Mouse (Mus musculus): Measurements from ENCODE around the gene Lnpk. TPM values are rescaled to one million over a fixed set of nuclear protein-coding genes. Genes with fewer than 3 reads are reported as not detected.

The Lnpk gene
- polyA plus RNA-seq, 1 experiment from 2014 or later, result 38.1 TPM

GRCm38 (mm10) chr2:74559822-74560221 lies 19.4 kb downstream of the Lnpk start:
- no peak for DNase-seq (ENCODE audit: extremely low spot score, low spot score)
- 91% methylated on average over 2 of the region's 2 CpGs for WGBS

GRCm38 (mm10) chr2:74559092-74559491 lies 20.1 kb downstream of the Lnpk start:
- Histone ChIP-seq H3K27me3 (ENCODE audit: poor library complexity, severe bottlenecking) (no peaks in the 10 kb centered on the region), H3K27ac (no peak overlapping the region), H3K36me3 (replicated peaks) (peaks cover 44% of the 10 kb centered on the region), H3K9me3 (no peaks in the 10 kb centered on the region), H3K4me1 (no peaks in the 10 kb centered on the region; the same call in 1 of the 2 replicates), H3K4me3 (no peak overlapping the region)
- no peak for DNase-seq (ENCODE audit: extremely low spot score, low spot score)
- 90% methylated on average over 2 of the region's 2 CpGs for WGBS

More at GRCm38 (mm10) chr2:74559822-74560221, 19.4 kb downstream of the Lnpk start:
- peaks cover 45% of the 10 kb centered on the region for H3K36me3 ChIP-seq (replicated peaks)
- no peak overlapping the region for H3K27ac ChIP-seq
- no peak overlapping the region for H3K4me3 ChIP-seq
- no peaks in the 10 kb centered on the region for H3K27me3 ChIP-seq (ENCODE audit: poor library complexity, severe bottlenecking)
- H3K4me1 ChIP-seq, result no peaks in the 10 kb centered on the region; the same call in 1 of the 2 replicates
- no peaks in the 10 kb centered on the region for H3K9me3 ChIP-seq

DNA sequence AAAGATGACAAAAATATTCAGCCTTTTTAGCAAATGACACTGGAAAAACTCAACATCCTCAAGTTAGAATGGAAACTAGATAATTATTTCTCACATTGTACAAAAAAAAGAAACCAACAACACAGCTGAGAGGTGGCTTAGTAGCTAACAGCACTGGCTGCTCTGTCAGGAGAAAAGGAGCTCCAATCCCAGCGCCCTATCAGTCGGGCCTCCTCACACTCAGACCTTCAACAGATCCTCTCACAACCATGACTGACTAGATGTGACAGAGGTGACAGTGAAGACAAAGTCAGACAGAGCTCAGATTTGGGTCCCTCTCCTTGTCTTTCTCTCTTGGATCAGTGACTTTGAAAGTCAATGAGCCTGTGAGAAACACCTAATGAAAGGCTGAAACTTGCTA lies 21.8 kb downstream of the Lnpk start:
- no peaks in the 10 kb centered on the region for H3K27me3 ChIP-seq (ENCODE audit: poor library complexity, severe bottlenecking)
- H3K9me3 ChIP-seq, result peaks cover 6% of the 10 kb centered on the region; the same call in 1 of the 2 replicates
- DNase-seq (ENCODE audit: extremely low spot score, low spot score), result no peak
- H3K36me3 ChIP-seq (replicated peaks), result peaks cover 44% of the 10 kb centered on the region
- no peak overlapping the region for H3K4me3 ChIP-seq
- WGBS, result 83% methylated on average over 2 of the region's 2 CpGs
- no peaks in the 10 kb centered on the region for H3K4me1 ChIP-seq
- H3K27ac ChIP-seq, result no peak overlapping the region

DNA sequence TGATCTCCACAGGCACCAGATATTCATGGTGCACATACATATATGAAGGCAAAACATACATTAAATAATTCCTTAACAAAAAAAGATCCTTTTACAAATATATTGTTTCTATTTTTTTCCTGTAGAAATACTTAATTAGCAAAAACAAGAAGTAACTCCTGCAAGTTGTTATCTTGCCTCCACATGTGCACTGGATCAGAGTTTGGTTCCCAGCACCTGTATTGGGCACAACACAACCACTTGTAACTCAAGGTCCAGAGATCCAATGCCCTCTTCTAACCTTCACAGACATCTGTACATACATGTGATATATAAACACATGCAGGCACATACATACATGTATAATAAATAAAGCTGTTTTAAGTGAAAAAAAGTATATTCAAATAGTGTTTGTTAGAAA lies 27.3 kb downstream of the Lnpk start:
- H3K27ac ChIP-seq, result no peak overlapping the region
- H3K9me3 ChIP-seq, result peaks cover 6% of the 10 kb centered on the region; the same call in 1 of the 2 replicates
- peaks cover 34% of the 10 kb centered on the region for H3K36me3 ChIP-seq (replicated peaks)
- H3K27me3 ChIP-seq (ENCODE audit: poor library complexity, severe bottlenecking), result no peaks in the 10 kb centered on the region
- DNase-seq (ENCODE audit: extremely low spot score, low spot score), result no peak
- no peak overlapping the region for H3K4me3 ChIP-seq
- 0 out of 2 replicates have a peak, but pooled peaks cover 6% of the 10 kb centered on the region for H3K4me1 ChIP-seq

DNA sequence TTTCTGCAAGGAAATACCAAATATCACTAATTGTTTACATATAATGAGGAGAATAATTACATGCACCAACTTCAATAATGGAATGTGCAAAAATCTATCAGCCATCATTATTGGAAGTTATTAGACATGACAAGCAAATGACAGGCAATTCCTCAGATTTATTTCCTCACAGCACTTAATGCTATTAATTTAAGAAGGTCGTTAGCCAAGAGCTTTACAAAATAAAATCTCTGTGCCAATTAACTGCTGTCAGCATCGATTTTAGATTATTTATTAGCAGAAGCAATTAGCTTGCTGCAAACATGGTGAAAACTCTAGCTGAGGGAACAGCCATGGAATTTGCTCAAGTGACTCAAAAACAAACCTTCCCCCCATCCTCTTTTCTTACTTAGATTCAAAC lies 30.9 kb downstream of the Lnpk start:
- Histone ChIP-seq H3K9me3 (peaks cover 5% of the 10 kb centered on the region; the same call in 1 of the 2 replicates), H3K27ac (no peak overlapping the region), H3K27me3 (ENCODE audit: poor library complexity, severe bottlenecking) (no peaks in the 10 kb centered on the region), H3K4me1 (0 out of 2 replicates have a peak, but pooled peaks cover 6% of the 10 kb centered on the region), H3K36me3 (replicated peaks) (peaks cover 24% of the 10 kb centered on the region), H3K4me3 (no peak overlapping the region)
- no peak for DNase-seq (ENCODE audit: extremely low spot score, low spot score)
- 64% methylated on average over 2 of the region's 2 CpGs for WGBS

DNA sequence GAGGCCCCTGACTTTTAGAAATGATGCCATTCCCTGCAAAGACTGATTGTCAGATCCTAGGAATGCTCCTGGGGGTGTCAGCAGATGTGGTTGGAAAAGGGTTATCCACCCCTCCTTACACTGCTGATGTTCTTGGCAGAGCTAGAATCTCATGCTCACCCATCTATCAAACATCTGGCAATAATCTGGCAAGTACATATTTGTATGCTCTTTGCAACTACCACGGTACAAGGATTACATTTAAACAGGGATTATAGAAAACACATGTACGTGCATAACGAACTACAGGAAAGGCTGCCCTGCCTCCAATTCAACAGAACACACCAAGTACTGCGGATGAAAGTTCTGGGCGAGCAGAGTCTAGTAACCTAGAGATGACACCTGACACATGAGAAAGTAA lies 70.9 kb downstream of the Lnpk start:
- DNase-seq (ENCODE audit: extremely low spot score, low spot score), result no peak
- H3K36me3 ChIP-seq (replicated peaks), result no peaks in the 10 kb centered on the region
- WGBS, result 88% methylated on average over 5 of the region's 5 CpGs

DNA sequence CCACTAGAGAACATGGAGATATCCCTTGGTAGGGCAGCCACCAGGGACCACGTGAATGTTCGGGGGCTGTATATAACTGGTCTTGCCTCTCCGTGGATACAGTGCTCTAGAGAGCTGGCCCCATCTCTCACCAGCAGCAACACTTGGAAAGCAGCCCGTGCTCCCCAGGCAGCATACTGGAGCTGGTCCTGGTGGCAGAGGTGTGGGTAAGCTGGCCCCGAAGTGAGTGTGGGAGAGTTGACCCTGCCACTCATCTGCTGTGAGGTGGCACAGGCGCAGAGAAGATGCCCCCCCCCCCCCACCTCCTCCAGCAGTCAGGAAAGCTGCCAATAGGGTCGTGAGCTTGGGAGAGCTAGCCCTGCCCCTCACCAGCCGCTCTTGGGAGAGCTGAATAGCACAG lies 72.8 kb downstream of the Lnpk start:
- Histone ChIP-seq H3K27ac (no peak overlapping the region), H3K4me3 (no peak overlapping the region), H3K4me1 (peaks cover 8% of the 10 kb centered on the region), H3K27me3 (ENCODE audit: poor library complexity, severe bottlenecking) (no peaks in the 10 kb centered on the region), H3K36me3 (replicated peaks) (no peaks in the 10 kb centered on the region), H3K9me3 (no peaks in the 10 kb centered on the region)
- 40% methylated on average over 8 of the region's 8 CpGs for WGBS
- DNase-seq (ENCODE audit: extremely low spot score, low spot score), result no peak

More for the DNA sequence above, 70.9 kb downstream of the Lnpk start:
- Histone ChIP-seq H3K27me3 (ENCODE audit: poor library complexity, severe bottlenecking) (no peaks in the 10 kb centered on the region), H3K4me1 (peaks cover 8% of the 10 kb centered on the region), H3K27ac (no peak overlapping the region), H3K9me3 (no peaks in the 10 kb centered on the region), H3K4me3 (no peak overlapping the region)

- DNase-seq (ENCODE audit: extremely low spot score, low spot score), result no peak
These were observed 78.9 kb downstream of the Lnpk start for GRCm38 (mm10) chr2:74500307-74500706.

DNA sequence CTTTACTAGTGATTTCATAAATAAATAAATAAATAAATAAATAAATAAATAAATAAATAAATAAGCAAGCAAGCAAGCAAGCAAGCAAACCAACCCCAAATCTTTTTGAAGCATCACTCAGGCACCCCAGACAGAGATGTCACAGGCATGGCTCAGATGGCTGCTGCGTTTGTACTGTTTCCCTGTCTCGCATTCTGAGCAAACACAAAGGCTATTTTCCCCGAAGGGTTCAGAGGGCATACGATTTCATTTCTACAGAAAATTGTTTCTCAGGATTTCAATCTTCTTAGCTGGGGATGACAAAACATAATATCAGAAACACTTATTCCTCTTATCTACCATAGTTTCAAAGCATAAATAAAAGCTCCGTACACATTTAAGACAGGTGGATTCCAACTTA lies 81.4 kb downstream of the Lnpk start:
- H3K27ac ChIP-seq, result no peak overlapping the region
- no peak for DNase-seq (ENCODE audit: extremely low spot score, low spot score)
- no peaks in the 10 kb centered on the region for H3K9me3 ChIP-seq
- no peaks in the 10 kb centered on the region for H3K4me1 ChIP-seq
- WGBS, result 73% methylated on average over 5 of the region's 5 CpGs
- H3K27me3 ChIP-seq (ENCODE audit: poor library complexity, severe bottlenecking), result no peaks in the 10 kb centered on the region
- H3K4me3 ChIP-seq, result no peak overlapping the region
- no peaks in the 10 kb centered on the region for H3K36me3 ChIP-seq (replicated peaks)

More at GRCm38 (mm10) chr2:74500307-74500706, 78.9 kb downstream of the Lnpk start:
- no peak overlapping the region for H3K4me3 ChIP-seq
- WGBS, result 92% methylated on average over 2 of the region's 2 CpGs
- no peaks in the 10 kb centered on the region for H3K9me3 ChIP-seq
- no peak overlapping the region for H3K27ac ChIP-seq
- H3K4me1 ChIP-seq, result no peaks in the 10 kb centered on the region
- no peaks in the 10 kb centered on the region for H3K27me3 ChIP-seq (ENCODE audit: poor library complexity, severe bottlenecking)
- no peaks in the 10 kb centered on the region for H3K36me3 ChIP-seq (replicated peaks)

GRCm38 (mm10) chr2:74491426-74491825 lies 87.8 kb downstream of the Lnpk start:
- no peak overlapping the region for H3K4me3 ChIP-seq
- H3K9me3 ChIP-seq, result no peaks in the 10 kb centered on the region
- no peaks in the 10 kb centered on the region for H3K27me3 ChIP-seq (ENCODE audit: poor library complexity, severe bottlenecking)
- no peak overlapping the region for H3K27ac ChIP-seq
- 85% methylated on average over 13 of the region's 13 CpGs for WGBS
- H3K4me1 ChIP-seq, result peaks cover 9% of the 10 kb centered on the region
- H3K36me3 ChIP-seq (replicated peaks), result no peaks in the 10 kb centered on the region
- no peak for DNase-seq (ENCODE audit: extremely low spot score, low spot score)

DNA sequence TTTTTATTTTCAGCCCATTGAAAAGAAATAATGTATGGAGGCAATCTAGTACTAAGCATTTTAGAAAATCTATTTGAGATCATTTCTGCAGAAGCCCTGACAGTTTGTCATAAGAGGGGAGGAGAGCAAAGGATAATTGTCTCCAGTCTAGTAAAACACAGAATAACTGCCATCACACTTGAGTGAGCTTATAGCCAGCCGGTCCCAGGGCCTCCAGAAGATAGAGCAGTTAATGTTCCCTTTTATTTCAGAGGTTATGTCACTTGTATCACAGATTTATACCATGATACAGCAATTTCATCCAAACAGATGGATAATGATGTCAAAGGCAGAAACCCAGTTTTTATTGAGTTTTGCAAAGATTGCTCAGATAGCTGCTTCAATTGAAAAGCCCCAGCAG lies 89.0 kb downstream of the Lnpk start:
- DNase-seq (ENCODE audit: extremely low spot score, low spot score), result no peak
- WGBS, result 83% methylated on average over 1 of the region's 1 CpGs
- Histone ChIP-seq H3K4me3 (no peak overlapping the region), H3K36me3 (replicated peaks) (no peaks in the 10 kb centered on the region), H3K9me3 (no peaks in the 10 kb centered on the region), H3K4me1 (peaks cover 9% of the 10 kb centered on the region), H3K27ac (no peak overlapping the region), H3K27me3 (ENCODE audit: poor library complexity, severe bottlenecking) (no peaks in the 10 kb centered on the region)

- H3K9me3 ChIP-seq, result no peaks in the 10 kb centered on the region
- DNase-seq (ENCODE audit: extremely low spot score, low spot score), result no peak
- H3K4me3 ChIP-seq, result no peak overlapping the region
- WGBS, result 74% methylated on average over 7 of the region's 7 CpGs
- H3K36me3 ChIP-seq (replicated peaks), result no peaks in the 10 kb centered on the region
- no peaks in the 10 kb centered on the region for H3K27me3 ChIP-seq (ENCODE audit: poor library complexity, severe bottlenecking)
- H3K27ac ChIP-seq, result no peak overlapping the region
- H3K4me1 ChIP-seq, result peaks cover 9% of the 10 kb centered on the region
These were observed 90.8 kb downstream of the Lnpk start for GRCm38 (mm10) chr2:74488443-74488842.

DNA sequence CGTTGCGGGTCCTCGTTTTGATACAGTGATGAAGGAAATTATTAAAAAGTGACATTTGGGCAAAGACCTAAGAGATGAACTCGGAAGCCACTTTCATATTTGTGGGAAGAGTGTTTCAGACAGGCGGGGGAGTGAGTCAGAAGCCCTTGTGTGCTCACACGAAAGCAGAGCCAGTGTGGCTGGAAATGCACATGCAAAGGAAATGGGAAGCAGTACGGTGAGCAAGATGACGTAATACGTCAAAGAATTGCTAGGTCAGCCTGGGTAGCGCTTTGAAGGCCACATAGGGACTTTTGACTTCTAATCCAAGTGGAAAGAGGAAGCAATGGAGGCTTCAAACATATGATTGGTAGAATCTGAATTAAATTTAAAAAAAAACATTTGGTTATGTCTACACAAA lies 96.6 kb downstream of the Lnpk start:
- WGBS, result 95% methylated on average over 10 of the region's 10 CpGs
- Histone ChIP-seq H3K4me1 (no peaks in the 10 kb centered on the region), H3K36me3 (replicated peaks) (no peaks in the 10 kb centered on the region), H3K27ac (no peak overlapping the region), H3K4me3 (no peak overlapping the region), H3K27me3 (ENCODE audit: poor library complexity, severe bottlenecking) (0 out of 2 replicates have a peak, but pooled peaks cover 7% of the 10 kb centered on the region), H3K9me3 (no peaks in the 10 kb centered on the region)
- DNase-seq (ENCODE audit: extremely low spot score, low spot score), result no peak

GRCm38 (mm10) chr2:74482086-74482485 lies 97.1 kb downstream of the Lnpk start:
- Histone ChIP-seq H3K27ac (no peak overlapping the region), H3K4me1 (no peaks in the 10 kb centered on the region), H3K9me3 (no peaks in the 10 kb centered on the region), H3K36me3 (replicated peaks) (no peaks in the 10 kb centered on the region), H3K27me3 (ENCODE audit: poor library complexity, severe bottlenecking) (0 out of 2 replicates have a peak, but pooled peaks cover 7% of the 10 kb centered on the region), H3K4me3 (no peak overlapping the region)
- DNase-seq (ENCODE audit: extremely low spot score, low spot score), result no peak
- 84% methylated on average over 10 of the region's 10 CpGs for whole genome bisulfite sequencing

Measured in forebrain, embryonic 10.5 days (tissue).